Comparison of ENCODE assay signal across 9 mouse cellular contexts in the genomic region with DNA sequence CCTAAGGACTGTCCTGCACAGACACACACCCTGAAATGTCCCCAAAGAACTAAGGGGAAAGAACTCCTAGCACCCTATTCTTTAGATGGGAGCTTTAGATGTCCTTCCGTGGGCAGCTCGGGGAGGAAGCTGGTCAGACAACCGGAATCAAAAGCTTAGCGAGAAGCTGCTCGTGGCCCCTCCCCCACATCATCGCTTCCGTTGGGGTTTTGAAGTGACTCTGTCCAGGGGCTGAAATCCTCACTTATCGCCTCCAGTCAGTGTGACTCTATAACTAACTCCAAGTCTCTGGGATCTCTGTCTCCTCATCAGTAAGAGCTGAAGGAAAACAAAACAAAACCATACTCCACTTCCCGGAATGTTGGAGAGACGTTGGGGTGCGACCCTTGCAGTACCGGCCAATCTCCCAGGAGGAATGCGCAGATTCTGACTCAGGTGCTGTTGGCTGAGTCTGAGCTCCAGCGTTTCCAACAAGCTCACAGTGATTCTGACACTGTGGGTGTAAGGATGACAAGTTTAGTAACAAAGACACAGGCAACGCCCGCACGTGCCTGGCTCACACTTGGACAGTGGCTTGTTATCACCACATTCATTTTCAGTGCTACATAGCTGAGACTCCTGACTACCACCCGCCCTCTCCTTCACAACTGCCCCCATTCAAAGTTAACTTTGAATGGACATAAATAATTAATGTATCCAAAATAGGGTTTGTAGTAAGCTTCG. TPM values are rescaled to one million over a fixed set of nuclear protein-coding genes. Genes with fewer than 3 reads are reported as not detected.
A peak's percentile ranks its signal among the peaks of the same experiment; 100 is the strongest.
DNase-seq lines count a peak whose midpoint lies in the region; ATAC-seq and TF ChIP-seq lines count a peak whose summit lies in the region.
"Had no signal": no experiment of that assay in that cellular context is flagged by ENCODE, and none has a peak within 500 bp of the region (broad histone marks: within the 10 kb centered on the region; RNA-seq: fewer than 3 reads in every experiment).

No protein-coding gene starts in this region.

- DNase-seq in heart, postnatal 0 days (ENCODE audit: low spot score), result peak; percentile 28
- no peak for DNase-seq in heart, adult 11 months
- peak; percentile 39 for DNase-seq in right cerebral cortex, adult 18-20 months
- DNase-seq in right cerebral cortex, postnatal 14 days, result no peak
- DNase-seq in embryonic facial prominence, embryonic 11.5 days (ENCODE audit: low spot score), result peak; percentile 63
- peak; percentile 61 for DNase-seq in testis, postnatal 10 days (ENCODE audit: low spot score)
- no peak for DNase-seq in adrenal gland, adult 8-10 months
- DNase-seq in gastrocnemius, postnatal 10 days, result no peak

- peak overlapping the region; percentile 24; the same call in 1 of the 2 replicates for H3K4me2 ChIP-seq in heart, postnatal 0 days (ENCODE audit: low read depth, low read length)
- no peak overlapping the region for H3K4me2 ChIP-seq in embryonic facial prominence, embryonic 11.5 days (ENCODE audit: low read depth, low read length)

- no peak for TF ChIP-seq EP300 in heart, postnatal 0 days (IDR thresholded peaks at IDR 0.05; ENCODE audit: low read depth)

- H3K4me3 ChIP-seq in heart, postnatal 0 days (ENCODE audit: low read depth, low read length), result no peak overlapping the region
- H3K4me3 ChIP-seq in embryonic facial prominence, embryonic 11.5 days (ENCODE audit: low read depth, low read length), result no peak overlapping the region

- H3K9ac ChIP-seq in heart, postnatal 0 days (replicated peaks; ENCODE audit: low read depth, low read length), result no peak overlapping the region
- no peak overlapping the region for H3K9ac ChIP-seq in embryonic facial prominence, embryonic 11.5 days (replicated peaks; ENCODE audit: low read length)
- H3K9ac ChIP-seq: liver, embryonic 14.5 days had no signal

- 0 out of 2 replicates have a peak, but pooled peaks cover 8% of the 10 kb centered on the region for H3K27me3 ChIP-seq in heart, postnatal 0 days (ENCODE audit: control insufficient read depth, insufficient read depth, low read length)
- no peaks in the 10 kb centered on the region for H3K27me3 ChIP-seq in embryonic facial prominence, embryonic 11.5 days (ENCODE audit: control insufficient read depth, insufficient read depth, low read length)

- H3K4me1 ChIP-seq in heart, postnatal 0 days (ENCODE audit: control insufficient read depth, insufficient read depth), result peaks cover 6% of the 10 kb centered on the region
- no peaks in the 10 kb centered on the region for H3K4me1 ChIP-seq in embryonic facial prominence, embryonic 11.5 days (ENCODE audit: control insufficient read depth, insufficient read depth, low read length)

- H3K27ac ChIP-seq in heart, postnatal 0 days (ENCODE audit: low read depth), result no peak overlapping the region
- no peak overlapping the region for H3K27ac ChIP-seq in embryonic facial prominence, embryonic 11.5 days (replicated peaks; ENCODE audit: low read depth, low read length)
- H3K27ac ChIP-seq: liver, embryonic 14.5 days had no signal

- TF ChIP-seq CTCF in heart, postnatal 0 days (IDR thresholded peaks at IDR 0.05; ENCODE audit: low read depth), result no peak

- H3K36me3 ChIP-seq in heart, postnatal 0 days (replicated peaks; ENCODE audit: control insufficient read depth, insufficient read depth, low read length), result no peaks in the 10 kb centered on the region
- no peaks in the 10 kb centered on the region for H3K36me3 ChIP-seq in embryonic facial prominence, embryonic 11.5 days (replicated peaks; ENCODE audit: control insufficient read depth, insufficient read depth, low read depth, low read length)

- WGBS in heart, postnatal 0 days, result 12% methylated on average over 19 of the region's 19 CpGs
- WGBS in embryonic facial prominence, embryonic 11.5 days, result 24% methylated on average over 19 of the region's 19 CpGs

- ATAC-seq in heart, postnatal 0 days (ENCODE audit: insufficient read depth, low read depth), result no peak
- ATAC-seq in embryonic facial prominence, embryonic 11.5 days (replicated peaks; ENCODE audit: insufficient number of reproducible peaks, low FRiP score, low TSS enrichment, low read depth), result no peak

- no peaks in the 10 kb centered on the region for H3K9me3 ChIP-seq in heart, postnatal 0 days (replicated peaks; ENCODE audit: control insufficient read depth, low read length)
- no peaks in the 10 kb centered on the region for H3K9me3 ChIP-seq in embryonic facial prominence, embryonic 11.5 days (replicated peaks; ENCODE audit: control insufficient read depth, low read length)

RNA-seq across cellular contexts. Expression of a gene that starts 51.9 kb away (rescaled TPM):
- 16.0 and 19.6 TPM in 2 replicates for total RNA-seq in heart, postnatal 0 days (2014; rRNA removed; ENCODE audit: low replicate concordance)
- polyA plus RNA-seq in heart, postnatal 0 days (2015; fragmentation: Nextera tagmentation; extraction: Ambion mirVana), result 8.4 and 10.1 TPM in 2 replicates
- 15.5 and 16.2 TPM in 2 replicates for polyA plus RNA-seq in embryonic facial prominence, embryonic 11.5 days (2014; fragmentation: Nextera tagmentation; extraction: Ambion mirVana)
- total RNA-seq in adrenal gland, adult 8-10 months (2022), result 10 to 100 TPM; 20.7 to 29.1 (median 24.9) TPM
- 10 to 100 TPM; 12.8 to 14.9 TPM for total RNA-seq in gastrocnemius, postnatal 10 days (2021)

Comparison
In these comparisons a context has a peak if more than half of its experiments do, and no peak if none do; other contexts are left out.
1. DNase-seq: peak in heart, postnatal 0 days (single experiment), right cerebral cortex, adult 18-20 months (single experiment), embryonic facial prominence, embryonic 11.5 days (single experiment) and testis, postnatal 10 days (single experiment); none in heart, adult 11 months (single experiment), right cerebral cortex, postnatal 14 days (single experiment), adrenal gland, adult 8-10 months (single experiment) and gastrocnemius, postnatal 10 days (single experiment).